23 mouse cellular contexts compared by ENCODE assay signal in the genomic region with DNA sequence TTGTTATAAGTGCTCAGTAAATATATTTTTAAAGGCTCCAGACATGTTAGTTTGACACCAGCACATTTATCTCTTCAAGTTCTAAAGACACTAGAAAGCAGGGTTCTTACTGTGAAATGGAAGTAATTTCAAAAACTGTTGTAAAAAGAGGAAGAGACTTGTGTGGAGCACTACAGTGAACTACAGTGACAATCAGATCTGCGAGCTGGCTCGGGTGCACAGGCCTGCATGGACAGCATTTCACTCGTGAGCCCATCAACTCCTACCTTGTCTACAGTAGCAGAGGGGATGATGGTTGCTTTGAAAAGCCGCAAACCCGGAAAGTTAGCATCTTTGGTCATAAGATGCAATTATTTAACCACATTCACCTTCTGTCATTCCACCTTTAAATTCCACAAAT.
"Had no signal": no experiment of that assay in that cellular context is flagged by ENCODE, and none has a peak within 500 bp of the region (broad histone marks: within the 10 kb centered on the region; RNA-seq: fewer than 3 reads in every experiment).

No protein-coding gene starts in this region.

- H3K4me2 ChIP-seq: limb, embryonic 13.5 days; liver, embryonic 12.5 days; liver, embryonic 15.5 days; lung, embryonic 15.5 days; midbrain, embryonic 13.5 days had no signal

- H3K4me3 ChIP-seq: limb, embryonic 10.5 days; limb, embryonic 13.5 days; liver, embryonic 12.5 days; liver, embryonic 15.5 days; lung, embryonic 15.5 days; megakaryocyte, embryonic 14.5 days; midbrain, embryonic 10.5 days; midbrain, embryonic 13.5 days; myocyte had no signal

- H3K27me3 ChIP-seq: limb, embryonic 13.5 days; liver, embryonic 12.5 days; liver, embryonic 15.5 days; lung, embryonic 15.5 days; megakaryocyte, embryonic 14.5 days; midbrain, embryonic 13.5 days had no signal

- H3K36me3 ChIP-seq: midbrain, embryonic 13.5 days had no signal

- H3K9ac ChIP-seq: limb, embryonic 13.5 days; liver, embryonic 12.5 days; liver, embryonic 15.5 days; lung, embryonic 15.5 days; midbrain, embryonic 13.5 days had no signal

- H3K9me3 ChIP-seq: limb, embryonic 10.5 days; limb, embryonic 13.5 days; liver, embryonic 12.5 days; liver, embryonic 15.5 days; lung, embryonic 15.5 days; megakaryocyte, embryonic 14.5 days; midbrain, embryonic 10.5 days; midbrain, embryonic 13.5 days had no signal

- ATAC-seq: liver, embryonic 12.5 days; midbrain, embryonic 13.5 days; midbrain, embryonic 16.5 days had no signal

- DNase-seq: kidney, adult 18-20 months; kidney, adult 9 months; kidney, postnatal 14 days; kidney, postnatal 4 days; liver; lung, adult 18-20 months; lung, postnatal 10 days; lung, postnatal 4 days; right cerebral cortex, postnatal 14 days; spleen, adult 18-20 months; thymus, adult 2 months; thymus, postnatal 14 days; thymus, postnatal 4 days had no signal

- H3K27ac ChIP-seq: limb, embryonic 10.5 days; limb, embryonic 13.5 days; liver, embryonic 12.5 days; liver, embryonic 15.5 days; lung, embryonic 15.5 days; midbrain, embryonic 10.5 days; midbrain, embryonic 13.5 days had no signal
